Mouse (Mus musculus): ENCODE data around the gene Itga9. TPM values are rescaled to one million over a fixed set of nuclear protein-coding genes. Genes with fewer than 3 reads are reported as not detected.

Itga9 gene
- total and polyA plus RNA-seq, 2 experiments, result 9.1 to 15.8 TPM

- TF ChIP-seq POLR2A (IDR thresholded peaks at IDR 0.05; ENCODE audit: extremely low read depth, insufficient read depth, low read length), result no peak
- no peak for TF ChIP-seq CTCF (IDR thresholded peaks at IDR 0.05; ENCODE audit: low read depth, low read length)
- Histone ChIP-seq H3K4me3 (ENCODE audit: insufficient read depth, low read depth, low read length) (no peak overlapping the region), H3K27me3 (ENCODE audit: control insufficient read depth, insufficient read depth, low read length) (no peaks in the 10 kb centered on the region), H3K4me1 (ENCODE audit: control insufficient read depth, insufficient read depth, low read length) (no peaks in the 10 kb centered on the region), H3K36me3 (ENCODE audit: control insufficient read depth, insufficient read depth, low read length) (no peaks in the 10 kb centered on the region), H3K79me2 (ENCODE audit: control insufficient read depth, insufficient read depth, low read length) (no peaks in the 10 kb centered on the region), H3K9ac (ENCODE audit: low read depth, low read length) (no peak overlapping the region), H3K27ac (replicated peaks; ENCODE audit: insufficient read depth, low read depth, low read length) (no peak overlapping the region)
- WGBS, result 41% methylated on average over 6 of the region's 6 CpGs
- DNase-seq (ENCODE audit: extremely low read depth, low read depth, low spot score), result peak; percentile 15
Observed at GRCm38 (mm10) chr9:118731650-118732049, 125.2 kb downstream of the Itga9 start.

GRCm38 (mm10) chr9:118733601-118734000 is 127.1 kb downstream of the Itga9 start:
- no peak overlapping the region for H3K4me3 ChIP-seq (ENCODE audit: insufficient read depth, low read depth, low read length)
- H3K4me1 ChIP-seq (ENCODE audit: control insufficient read depth, insufficient read depth, low read length), result no peaks in the 10 kb centered on the region; the same call in 1 of the 2 replicates
- H3K79me2 ChIP-seq (ENCODE audit: control insufficient read depth, insufficient read depth, low read length), result no peaks in the 10 kb centered on the region
- no peak overlapping the region for H3K27ac ChIP-seq (replicated peaks; ENCODE audit: insufficient read depth, low read depth, low read length)
- no peaks in the 10 kb centered on the region for H3K27me3 ChIP-seq (ENCODE audit: control insufficient read depth, insufficient read depth, low read length)
- 68% methylated on average over 3 of the region's 3 CpGs for WGBS
- H3K36me3 ChIP-seq (ENCODE audit: control insufficient read depth, insufficient read depth, low read length), result no peaks in the 10 kb centered on the region
- TF ChIP-seq POLR2A (IDR thresholded peaks at IDR 0.05; ENCODE audit: extremely low read depth, insufficient read depth, low read length) (no peak), CTCF (IDR thresholded peaks at IDR 0.05; ENCODE audit: low read depth, low read length) (no peak)
- no peak overlapping the region for H3K9ac ChIP-seq (ENCODE audit: low read depth, low read length)
- no peak for DNase-seq (ENCODE audit: extremely low read depth, low read depth, low spot score)

GRCm38 (mm10) chr9:118737124-118737523 is 130.6 kb downstream of the Itga9 start:
- TF ChIP-seq POLR2A (IDR thresholded peaks at IDR 0.05; ENCODE audit: extremely low read depth, insufficient read depth, low read length), result no peak
- H3K4me3 ChIP-seq (ENCODE audit: insufficient read depth, low read depth, low read length), result no peak overlapping the region
- H3K4me1 ChIP-seq (ENCODE audit: control insufficient read depth, insufficient read depth, low read length), result no peaks in the 10 kb centered on the region; the same call in 1 of the 2 replicates
- peak overlapping the region; percentile 71; the same call in 1 of the 2 replicates for H3K27ac ChIP-seq (replicated peaks; ENCODE audit: insufficient read depth, low read depth, low read length)
- DNase-seq (ENCODE audit: extremely low read depth, low read depth, low spot score), result no peak
- 76% methylated on average over 2 of the region's 2 CpGs for WGBS
- no peaks in the 10 kb centered on the region for H3K79me2 ChIP-seq (ENCODE audit: control insufficient read depth, insufficient read depth, low read length)
- no peaks in the 10 kb centered on the region for H3K27me3 ChIP-seq (ENCODE audit: control insufficient read depth, insufficient read depth, low read length)
- no peak overlapping the region for H3K9ac ChIP-seq (ENCODE audit: low read depth, low read length)
- no peaks in the 10 kb centered on the region for H3K36me3 ChIP-seq (ENCODE audit: control insufficient read depth, insufficient read depth, low read length)

DNA sequence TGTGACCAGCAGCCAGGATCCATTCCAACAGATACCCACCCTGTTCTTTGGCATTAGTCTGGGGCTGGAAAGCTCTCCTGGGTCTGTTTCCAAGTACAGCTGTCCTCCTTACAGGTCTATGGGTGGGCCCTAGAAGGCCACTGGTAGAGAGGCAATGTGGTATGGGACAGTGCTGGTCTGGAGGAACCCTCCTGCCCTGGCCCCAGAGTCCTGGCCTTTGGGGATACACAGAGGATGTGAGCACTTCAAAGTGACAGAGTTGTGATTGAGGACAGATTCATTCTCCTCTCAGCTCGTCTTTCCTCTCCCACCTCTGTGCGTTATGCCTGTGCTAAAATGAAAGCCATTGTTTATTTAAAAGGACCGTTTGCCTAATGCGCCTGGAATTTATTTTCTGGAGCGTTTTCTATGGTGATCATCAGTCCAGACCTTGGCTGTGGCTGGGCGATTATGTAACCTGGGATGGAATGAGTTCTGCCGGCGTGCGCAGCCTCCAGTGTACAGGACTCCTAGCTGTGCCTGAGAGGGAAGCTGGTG is 131.2 kb downstream of the Itga9 start:
- Histone ChIP-seq H3K36me3 (ENCODE audit: control insufficient read depth, insufficient read depth, low read length) (no peaks in the 10 kb centered on the region), H3K9ac (ENCODE audit: low read depth, low read length) (no peak overlapping the region), H3K4me3 (ENCODE audit: insufficient read depth, low read depth, low read length) (no peak overlapping the region), H3K4me1 (ENCODE audit: control insufficient read depth, insufficient read depth, low read length) (no peaks in the 10 kb centered on the region; the same call in 1 of the 2 replicates), H3K27ac (replicated peaks; ENCODE audit: insufficient read depth, low read depth, low read length) (peak overlapping the region; percentile 71), H3K79me2 (ENCODE audit: control insufficient read depth, insufficient read depth, low read length) (no peaks in the 10 kb centered on the region), H3K27me3 (ENCODE audit: control insufficient read depth, insufficient read depth, low read length) (no peaks in the 10 kb centered on the region)
- DNase-seq (ENCODE audit: extremely low read depth, low read depth, low spot score), result peak; percentile 72
- no peak for TF ChIP-seq CTCF (IDR thresholded peaks at IDR 0.05; ENCODE audit: low read depth, low read length)
- TF ChIP-seq POLR2A (IDR thresholded peaks at IDR 0.05; ENCODE audit: extremely low read depth, insufficient read depth, low read length), result no peak
- WGBS, result 41% methylated on average over 9 of the region's 9 CpGs

DNA sequence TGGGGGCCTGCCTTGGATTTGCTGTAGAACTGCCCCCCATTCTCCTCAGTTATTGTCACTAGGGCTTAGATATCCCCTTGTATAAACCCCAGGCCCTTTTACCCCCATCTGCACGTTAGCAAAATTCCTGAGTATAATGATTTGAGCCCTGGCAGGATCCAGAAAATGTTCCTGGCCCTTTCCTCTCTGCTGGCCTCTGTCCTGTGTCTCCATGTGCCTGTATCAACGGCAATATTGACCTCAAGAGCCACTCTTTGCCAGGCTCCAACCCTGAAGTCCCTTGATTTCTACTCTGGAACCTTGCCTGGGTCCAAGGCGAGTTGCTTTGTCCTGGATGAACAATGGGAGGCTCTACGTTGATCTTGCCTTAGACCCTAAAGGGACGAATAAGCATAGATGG is 131.8 kb downstream of the Itga9 start:
- TF ChIP-seq POLR2A (IDR thresholded peaks at IDR 0.05; ENCODE audit: extremely low read depth, insufficient read depth, low read length), result no peak
- TF ChIP-seq CTCF (IDR thresholded peaks at IDR 0.05; ENCODE audit: low read depth, low read length), result no peak
- H3K79me2 ChIP-seq (ENCODE audit: control insufficient read depth, insufficient read depth, low read length), result no peaks in the 10 kb centered on the region
- no peaks in the 10 kb centered on the region; the same call in 1 of the 2 replicates for H3K4me1 ChIP-seq (ENCODE audit: control insufficient read depth, insufficient read depth, low read length)
- H3K9ac ChIP-seq (ENCODE audit: low read depth, low read length), result no peak overlapping the region
- DNase-seq (ENCODE audit: extremely low read depth, low read depth, low spot score), result peak; percentile 32
- no peaks in the 10 kb centered on the region for H3K27me3 ChIP-seq (ENCODE audit: control insufficient read depth, insufficient read depth, low read length)
- 71% methylated on average over 5 of the region's 5 CpGs for WGBS
- no peaks in the 10 kb centered on the region for H3K36me3 ChIP-seq (ENCODE audit: control insufficient read depth, insufficient read depth, low read length)
- no peak overlapping the region for H3K27ac ChIP-seq (replicated peaks; ENCODE audit: insufficient read depth, low read depth, low read length)
- no peak overlapping the region for H3K4me3 ChIP-seq (ENCODE audit: insufficient read depth, low read depth, low read length)

DNA sequence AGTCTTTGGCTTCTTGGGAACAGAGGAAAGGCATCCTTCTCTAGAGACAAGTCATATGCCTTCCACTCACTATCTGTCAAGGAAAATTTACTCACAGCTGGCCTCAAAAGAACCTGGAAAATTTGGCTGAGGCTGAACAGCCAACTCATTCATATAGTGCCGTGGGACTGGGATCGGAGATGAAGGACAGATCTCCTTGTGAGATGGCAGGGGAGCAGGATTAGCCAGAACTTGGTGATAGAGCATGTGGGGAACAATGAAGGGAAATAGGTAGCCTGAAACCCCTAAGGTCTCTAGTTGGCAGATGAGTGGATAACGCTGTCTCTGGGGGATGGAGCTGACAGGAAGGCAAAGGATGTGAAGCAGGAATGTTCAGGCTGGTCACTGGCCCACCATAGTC is 132.6 kb downstream of the Itga9 start:
- H3K27me3 ChIP-seq (ENCODE audit: control insufficient read depth, insufficient read depth, low read length), result no peaks in the 10 kb centered on the region
- 92% methylated on average over 3 of the region's 3 CpGs for WGBS

More for the DNA sequence above, 132.6 kb downstream of the Itga9 start:
- TF ChIP-seq POLR2A (IDR thresholded peaks at IDR 0.05; ENCODE audit: extremely low read depth, insufficient read depth, low read length) (no peak), CTCF (IDR thresholded peaks at IDR 0.05; ENCODE audit: low read depth, low read length) (no peak)
- Histone ChIP-seq H3K9ac (ENCODE audit: low read depth, low read length) (no peak overlapping the region), H3K36me3 (ENCODE audit: control insufficient read depth, insufficient read depth, low read length) (no peaks in the 10 kb centered on the region), H3K4me1 (ENCODE audit: control insufficient read depth, insufficient read depth, low read length) (no peaks in the 10 kb centered on the region; the same call in 1 of the 2 replicates), H3K79me2 (ENCODE audit: control insufficient read depth, insufficient read depth, low read length) (no peaks in the 10 kb centered on the region), H3K4me3 (ENCODE audit: insufficient read depth, low read depth, low read length) (no peak overlapping the region), H3K27ac (replicated peaks; ENCODE audit: insufficient read depth, low read depth, low read length) (no peak overlapping the region)
- DNase-seq (ENCODE audit: extremely low read depth, low read depth, low spot score), result no peak

All from liver, adult 2 months (tissue).